Mouse (Mus musculus) spleen, postnatal 10 days (tissue): ENCODE measurements around the gene Olfr834.

Source experiments
- DNase-seq, 2 experiments: peaks; one replicate each; pipeline ENCODE4 v3.0.0; 2021 to 2022; ENCODE audit warnings: low spot score in 2 of 2

Gene Olfr834

GRCm38 (mm10) chr9:18987690-18988089, at the start of gene Olfr834:
Olfr834 (plus strand) TSS chr9:18987990.
- DNase-seq: no peak

DNA sequence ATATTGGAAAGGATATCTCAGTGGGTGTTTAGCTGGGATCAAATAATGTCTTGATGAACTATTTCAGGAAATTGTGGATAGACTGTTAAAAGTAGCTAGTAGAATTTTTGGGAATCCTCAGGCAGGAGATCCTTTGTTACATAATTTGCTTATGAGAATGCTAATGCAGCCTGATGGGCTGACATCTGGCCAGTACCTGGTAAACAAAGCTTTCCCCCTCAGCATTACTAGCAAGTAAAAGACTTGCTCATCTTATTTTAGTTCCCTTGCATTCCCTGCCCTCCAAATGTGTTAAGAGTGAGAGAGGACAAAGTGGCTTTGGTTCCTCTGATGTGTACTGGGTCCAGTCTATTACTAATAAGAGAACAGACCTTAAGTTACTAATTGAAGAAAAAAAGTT, 25.8 kb upstream of the Olfr834 start:
- no peak for DNase-seq

GRCm38 (mm10) chr9:19032435-19032834, 44.6 kb downstream of the Olfr834 start, which contains the start of gene Olfr835:
Olfr835 (plus strand) TSS chr9:19032735.
- no peak for DNase-seq
